Mouse (Mus musculus): ENCODE results near the gene Map4k3. TPM values are rescaled to one million over a fixed set of nuclear protein-coding genes. Genes with fewer than 3 reads are reported as not detected.

Gene Map4k3
- polyA plus RNA-seq, 1 experiment = 46.7 TPM

- TF ChIP-seq CTCF (IDR thresholded peaks at IDR 0.05; ENCODE audit: extremely low read depth, insufficient read depth, low read length) (no peak), POLR2A (IDR thresholded peaks at IDR 0.05; ENCODE audit: extremely low read depth, insufficient read depth, low read length) (no peak)
- Histone ChIP-seq H3K4me3 (ENCODE audit: insufficient read depth, low read length) (no peak overlapping the region), H3K27ac (ENCODE audit: insufficient read depth, low read length) (no peak overlapping the region), H3K4me1 (ENCODE audit: control insufficient read depth, insufficient read depth, low read length) (no peaks in the 10 kb centered on the region)
Observed at GRCm38 (mm10) chr17:80646131-80646530, 82.2 kb downstream of the Map4k3 start.

DNA sequence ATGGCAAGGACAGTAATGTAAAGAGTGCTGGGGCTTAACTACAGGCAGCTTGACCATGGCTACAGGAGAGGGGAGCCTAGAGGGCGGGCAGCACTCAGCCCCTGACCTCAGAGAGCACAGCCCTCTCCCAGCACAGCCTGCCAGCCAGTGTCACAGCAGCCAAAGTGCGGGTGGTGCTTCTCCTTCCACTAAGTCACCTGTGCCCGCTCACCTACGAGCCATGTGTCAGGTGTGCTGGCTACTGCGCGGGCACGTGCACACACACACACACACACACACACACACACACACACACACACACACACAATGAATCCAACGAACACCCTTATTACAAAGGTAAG lies 82.6 kb downstream of the Map4k3 start:
- TF ChIP-seq POLR2A (IDR thresholded peaks at IDR 0.05; ENCODE audit: extremely low read depth, insufficient read depth, low read length) (no peak), CTCF (IDR thresholded peaks at IDR 0.05; ENCODE audit: extremely low read depth, insufficient read depth, low read length) (no peak)
- no peaks in the 10 kb centered on the region for H3K4me1 ChIP-seq (ENCODE audit: control insufficient read depth, insufficient read depth, low read length)
- no peak overlapping the region for H3K4me3 ChIP-seq (ENCODE audit: insufficient read depth, low read length)
- no peak overlapping the region for H3K27ac ChIP-seq (ENCODE audit: insufficient read depth, low read length)

- TF ChIP-seq POLR2A (IDR thresholded peaks at IDR 0.05; ENCODE audit: extremely low read depth, insufficient read depth, low read length) (no peak), CTCF (IDR thresholded peaks at IDR 0.05; ENCODE audit: extremely low read depth, insufficient read depth, low read length) (no peak)
- H3K27ac ChIP-seq (ENCODE audit: insufficient read depth, low read length) = no peak overlapping the region
- H3K4me1 ChIP-seq (ENCODE audit: control insufficient read depth, insufficient read depth, low read length) = no peaks in the 10 kb centered on the region
- H3K4me3 ChIP-seq (ENCODE audit: insufficient read depth, low read length) = no peak overlapping the region
Observed at GRCm38 (mm10) chr17:80644983-80645693, 83.1 kb downstream of the Map4k3 start.

GRCm38 (mm10) chr17:80644567-80644966 lies 83.7 kb downstream of the Map4k3 start:
- Histone ChIP-seq H3K27ac (ENCODE audit: insufficient read depth, low read length) (no peak overlapping the region), H3K4me1 (ENCODE audit: control insufficient read depth, insufficient read depth, low read length) (no peaks in the 10 kb centered on the region), H3K4me3 (ENCODE audit: insufficient read depth, low read length) (no peak overlapping the region)
- TF ChIP-seq CTCF (IDR thresholded peaks at IDR 0.05; ENCODE audit: extremely low read depth, insufficient read depth, low read length) = no peak
- TF ChIP-seq POLR2A (IDR thresholded peaks at IDR 0.05; ENCODE audit: extremely low read depth, insufficient read depth, low read length) = no peak

DNA sequence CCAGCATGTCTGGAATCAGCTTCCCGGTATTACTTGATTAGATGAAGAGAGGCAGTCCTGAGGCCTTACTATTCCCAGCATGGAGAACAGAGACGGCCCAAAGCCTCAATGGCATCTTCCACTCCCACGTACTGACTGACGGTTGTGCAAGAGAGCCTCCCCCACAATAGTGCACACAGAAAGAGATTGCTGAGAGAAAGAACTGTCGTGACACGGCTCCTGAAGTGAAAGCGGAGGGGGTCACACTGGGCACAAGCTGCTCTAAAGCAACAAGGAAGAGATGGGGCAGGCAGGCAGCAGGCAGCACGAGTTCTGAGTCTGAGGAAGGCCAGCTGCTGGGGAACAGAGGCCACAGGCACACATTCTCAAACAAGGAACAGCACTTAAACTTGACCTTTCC lies 90.2 kb downstream of the Map4k3 start:
- no peak for TF ChIP-seq CTCF (IDR thresholded peaks at IDR 0.05; ENCODE audit: extremely low read depth, insufficient read depth, low read length)
- TF ChIP-seq POLR2A (IDR thresholded peaks at IDR 0.05; ENCODE audit: extremely low read depth, insufficient read depth, low read length) = no peak
- no peak overlapping the region for H3K27ac ChIP-seq (ENCODE audit: insufficient read depth, low read length)
- H3K4me3 ChIP-seq (ENCODE audit: insufficient read depth, low read length) = no peak overlapping the region
- H3K4me1 ChIP-seq (ENCODE audit: control insufficient read depth, insufficient read depth, low read length) = no peaks in the 10 kb centered on the region

DNA sequence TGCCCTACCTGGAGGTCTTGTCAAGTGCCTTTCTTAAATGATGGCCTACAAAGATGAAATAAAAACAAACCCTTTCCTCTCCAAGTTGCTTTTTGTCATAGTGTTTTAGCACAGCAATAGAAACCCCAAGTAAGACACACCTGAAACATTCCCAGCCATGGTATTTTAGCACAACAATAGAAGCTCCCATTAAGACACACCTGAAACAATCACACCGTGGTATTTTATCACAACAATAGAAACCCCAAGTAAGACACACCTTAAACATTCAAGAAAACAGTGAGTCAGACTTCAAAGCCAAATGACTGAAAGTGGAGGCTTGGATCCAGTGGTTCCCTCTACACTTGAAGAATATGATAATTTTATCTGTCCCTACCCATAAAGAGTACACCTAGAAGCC lies 92.5 kb downstream of the Map4k3 start:
- H3K4me3 ChIP-seq (ENCODE audit: insufficient read depth, low read length) = no peak overlapping the region
- no peaks in the 10 kb centered on the region for H3K4me1 ChIP-seq (ENCODE audit: control insufficient read depth, insufficient read depth, low read length)
- TF ChIP-seq POLR2A (IDR thresholded peaks at IDR 0.05; ENCODE audit: extremely low read depth, insufficient read depth, low read length) (no peak), CTCF (IDR thresholded peaks at IDR 0.05; ENCODE audit: extremely low read depth, insufficient read depth, low read length) (no peak)
- no peak overlapping the region for H3K27ac ChIP-seq (ENCODE audit: insufficient read depth, low read length)

- TF ChIP-seq POLR2A (IDR thresholded peaks at IDR 0.05; ENCODE audit: extremely low read depth, insufficient read depth, low read length) (no peak), CTCF (IDR thresholded peaks at IDR 0.05; ENCODE audit: extremely low read depth, insufficient read depth, low read length) (no peak)
- no peak overlapping the region for H3K27ac ChIP-seq (ENCODE audit: insufficient read depth, low read length)
- no peak overlapping the region for H3K4me3 ChIP-seq (ENCODE audit: insufficient read depth, low read length)
- no peaks in the 10 kb centered on the region for H3K4me1 ChIP-seq (ENCODE audit: control insufficient read depth, insufficient read depth, low read length)
Observed at GRCm38 (mm10) chr17:80632846-80633245, 95.4 kb downstream of the Map4k3 start.

- no peaks in the 10 kb centered on the region for H3K4me1 ChIP-seq (ENCODE audit: control insufficient read depth, insufficient read depth, low read length)
- H3K4me3 ChIP-seq (ENCODE audit: insufficient read depth, low read length) = no peak overlapping the region
- no peak for TF ChIP-seq CTCF (IDR thresholded peaks at IDR 0.05; ENCODE audit: extremely low read depth, insufficient read depth, low read length)
- TF ChIP-seq POLR2A (IDR thresholded peaks at IDR 0.05; ENCODE audit: extremely low read depth, insufficient read depth, low read length) = no peak
Observed at GRCm38 (mm10) chr17:80632354-80632753, 95.9 kb downstream of the Map4k3 start.

GRCm38 (mm10) chr17:80631028-80631427 lies 97.3 kb downstream of the Map4k3 start:
- TF ChIP-seq CTCF (IDR thresholded peaks at IDR 0.05; ENCODE audit: extremely low read depth, insufficient read depth, low read length) = no peak
- no peaks in the 10 kb centered on the region for H3K4me1 ChIP-seq (ENCODE audit: control insufficient read depth, insufficient read depth, low read length)
- no peak overlapping the region for H3K4me3 ChIP-seq (ENCODE audit: insufficient read depth, low read length)
- H3K27ac ChIP-seq (ENCODE audit: insufficient read depth, low read length) = no peak overlapping the region

More at GRCm38 (mm10) chr17:80632354-80632753, 95.9 kb downstream of the Map4k3 start:
- H3K27ac ChIP-seq (ENCODE audit: insufficient read depth, low read length) = no peak overlapping the region

GRCm38 (mm10) chr17:80624979-80625378 lies 103.3 kb downstream of the Map4k3 start:
- no peak for TF ChIP-seq POLR2A (IDR thresholded peaks at IDR 0.05; ENCODE audit: extremely low read depth, insufficient read depth, low read length)
- TF ChIP-seq CTCF (IDR thresholded peaks at IDR 0.05; ENCODE audit: extremely low read depth, insufficient read depth, low read length) = no peak
- Histone ChIP-seq H3K4me3 (ENCODE audit: insufficient read depth, low read length) (no peak overlapping the region), H3K4me1 (ENCODE audit: control insufficient read depth, insufficient read depth, low read length) (peaks cover 2% of the 10 kb centered on the region), H3K27ac (ENCODE audit: insufficient read depth, low read length) (no peak overlapping the region)

All from cortical plate, adult 2 months (tissue).